Mouse (Mus musculus) kidney, adult 2 months (tissue): ENCODE data around the gene Slc7a4. TPM values are rescaled to one million over a fixed set of nuclear protein-coding genes. Genes with fewer than 3 reads are reported as not detected.
A peak's percentile ranks its signal among the peaks of the same experiment; 100 is the strongest.

Source experiments
- DNase-seq: peaks from one replicate; pipeline ENCODE4 v3.0.0; 2021
- H3K27ac ChIP-seq: fragments of 200-500 bp; 2 replicates; pipeline ENCODE4 v1.5.1; 2012; ENCODE audit warnings: low read depth, low read length, control low read depth, inconsistent platforms; ENCODE audit not compliant: insufficient read depth
- H3K27me3 ChIP-seq: fragments of 200-500 bp; replicated peaks from 2 replicates; pipeline ENCODE4 v1.6.1; 2012; ENCODE audit warnings: mild to moderate bottlenecking, moderate library complexity, low read length, inconsistent platforms; ENCODE audit not compliant: control insufficient read depth, insufficient read depth
- H3K36me3 ChIP-seq: fragments of 200-500 bp; 2 replicates; pipeline ENCODE4 v1.6.1; 2012; ENCODE audit warnings: mild to moderate bottlenecking, moderate library complexity, low read length, inconsistent platforms; ENCODE audit not compliant: control insufficient read depth, insufficient read depth
- H3K4me1 ChIP-seq: fragments of 200-500 bp; 2 replicates; pipeline ENCODE4 v1.6.1; 2011; ENCODE audit warnings: low read length; ENCODE audit not compliant: control insufficient read depth, insufficient read depth
- H3K4me3 ChIP-seq: fragments of 200-500 bp; 2 replicates; pipeline ENCODE4 v1.5.1; 2011; ENCODE audit warnings: mild to moderate bottlenecking, low read depth, low read length, control low read depth; ENCODE audit not compliant: insufficient read depth
- CTCF ChIP-seq: fragments of 200-500 bp; conservative IDR thresholded peaks from 2 replicates; pipeline ENCODE4 v1.5.1; 2011; ENCODE audit warnings: low read depth, mild to moderate bottlenecking, control low read depth, low read length, moderate library complexity, mixed read lengths; ENCODE audit not compliant: insufficient read depth, insufficient read length
- POLR2A ChIP-seq: fragments of 200-500 bp; IDR thresholded peaks from one replicate; pipeline ENCODE4 v1.6.1; 2011; ENCODE audit warnings: low read depth, low read length, control low read depth
- WGBS: fragments of 180-500 bp; shearing (Covaris S2); methylation state at CpG from one replicate; pipeline ENCODE4 v1.1.7; 2018; 5-methylcytosine and 5-hydroxymethylcytosine counted together
- polyA plus RNA-seq: library from polyadenylated mRNA; depleted of rRNA; stranded (reverse); fragments of >200 nt; gene quantifications from 2 replicates; pipeline ENCODE4 v1.2.3, GENCODE M21; 2012

Gene Slc7a4
- polyA plus RNA-seq, 1 experiment, result 8.1 TPM

- DNase-seq, result no peak
- WGBS, result 72% methylated on average over 7 of the region's 7 CpGs
- no peaks in the 10 kb centered on the region for H3K4me1 ChIP-seq
These were observed 1.5 kb upstream of the Slc7a4 start for GRCm38 (mm10) chr16:17584555-17584954.

GRCm38 (mm10) chr16:17576825-17577215 lies 6.2 kb downstream of the Slc7a4 start:
- no peak overlapping the region for H3K27ac ChIP-seq
- H3K4me3 ChIP-seq, result peak overlapping the region; percentile 74
- no peaks in the 10 kb centered on the region for H3K36me3 ChIP-seq
- TF ChIP-seq POLR2A (no peak), CTCF (no peak)
- WGBS, result 21% methylated on average over 8 of the region's 8 CpGs
- 0 out of 2 replicates have a peak, but pooled peaks cover 3% of the 10 kb centered on the region for H3K4me1 ChIP-seq
- no peak for DNase-seq
- H3K27me3 ChIP-seq, result no peaks in the 10 kb centered on the region

More at GRCm38 (mm10) chr16:17584555-17584954, 1.5 kb upstream of the Slc7a4 start:
- no peak for TF ChIP-seq POLR2A
- Histone ChIP-seq H3K4me3 (no peak overlapping the region), H3K27me3 (no peaks in the 10 kb centered on the region; the same call in 1 of the 2 replicates), H3K27ac (no peak overlapping the region), H3K36me3 (no peaks in the 10 kb centered on the region)

- TF ChIP-seq POLR2A (no peak), CTCF (no peak)
- Histone ChIP-seq H3K36me3 (no peaks in the 10 kb centered on the region), H3K4me3 (peak overlapping the region; percentile 74), H3K4me1 (0 out of 2 replicates have a peak, but pooled peaks cover 3% of the 10 kb centered on the region), H3K27me3 (no peaks in the 10 kb centered on the region), H3K27ac (no peak overlapping the region)
- peak; percentile 83 for DNase-seq
- WGBS, result 13% methylated on average over 45 of the region's 45 CpGs
These were observed 6.9 kb downstream of the Slc7a4 start for GRCm38 (mm10) chr16:17575870-17576824.

- H3K27me3 ChIP-seq, result no peaks in the 10 kb centered on the region
- no peak for DNase-seq
- H3K4me3 ChIP-seq, result no peak overlapping the region
- no peaks in the 10 kb centered on the region for H3K36me3 ChIP-seq
- 16% methylated on average over 4 of the region's 4 CpGs for WGBS
- peaks cover 3% of the 10 kb centered on the region; the same call in 1 of the 2 replicates for H3K4me1 ChIP-seq
- TF ChIP-seq CTCF (no peak; the same call in 1 of the 2 replicates), POLR2A (no peak)
- no peak overlapping the region for H3K27ac ChIP-seq
These were observed 16.8 kb downstream of the Slc7a4 start for GRCm38 (mm10) chr16:17566186-17566585.

GRCm38 (mm10) chr16:17564771-17565170 lies 18.2 kb downstream of the Slc7a4 start:
- peak; percentile 53 for DNase-seq
- no peak overlapping the region for H3K27ac ChIP-seq
- TF ChIP-seq POLR2A, result no peak
- no peak for TF ChIP-seq CTCF
- WGBS, result 48% methylated on average over 3 of the region's 3 CpGs
- no peaks in the 10 kb centered on the region for H3K27me3 ChIP-seq
- no peak overlapping the region for H3K4me3 ChIP-seq
- no peaks in the 10 kb centered on the region for H3K36me3 ChIP-seq
- peaks cover 3% of the 10 kb centered on the region; the same call in 1 of the 2 replicates for H3K4me1 ChIP-seq

GRCm38 (mm10) chr16:17564221-17564620 lies 18.8 kb downstream of the Slc7a4 start:
- Histone ChIP-seq H3K4me1 (peaks cover 3% of the 10 kb centered on the region; the same call in 1 of the 2 replicates), H3K36me3 (no peaks in the 10 kb centered on the region), H3K27ac (no peak overlapping the region), H3K27me3 (no peaks in the 10 kb centered on the region), H3K4me3 (no peak overlapping the region)
- 78% methylated on average over 2 of the region's 2 CpGs for WGBS
- TF ChIP-seq CTCF (no peak), POLR2A (no peak)
- DNase-seq, result no peak

GRCm38 (mm10) chr16:17563580-17563979 lies 19.4 kb downstream of the Slc7a4 start:
- WGBS, result 39% methylated on average over 1 of the region's 1 CpGs
- Histone ChIP-seq H3K4me3 (no peak overlapping the region), H3K36me3 (no peaks in the 10 kb centered on the region), H3K27me3 (no peaks in the 10 kb centered on the region), H3K27ac (no peak overlapping the region), H3K4me1 (peaks cover 3% of the 10 kb centered on the region; the same call in 1 of the 2 replicates)
- DNase-seq, result no peak
- TF ChIP-seq CTCF (no peak), POLR2A (no peak)
